Mouse (Mus musculus) limb, embryonic 14.5 days (tissue): Measurements from ENCODE around the gene Kcnb1. TPM values are rescaled to one million over a fixed set of nuclear protein-coding genes. Genes with fewer than 3 reads are reported as not detected.

Source experiments
- ATAC-seq: fragments of 200-750 bp; cut with Nextera tagmentation; 2 replicates; pipeline ENCODE4 v1.8.0; 2017; ENCODE audit warnings: low read depth, moderate number of reproducible peaks, moderate TSS enrichment; ENCODE audit not compliant: low FRiP score
- DNase-seq: peaks from one replicate; pipeline ENCODE4 v3.0.0-alpha.2; 2015; ENCODE audit warnings: low spot score
- H3K27ac ChIP-seq: fragments of 300-500 bp; sonication (generic); replicated peaks from 2 replicates; pipeline ENCODE4 v1.5.1; 2014; ENCODE audit warnings: low read depth, mild to moderate bottlenecking, low read length, moderate library complexity, mixed read lengths
- H3K27me3 ChIP-seq: fragments of 300-500 bp; sonication (generic); 2 replicates; pipeline ENCODE4 v1.6.1; 2014; ENCODE audit warnings: low read length, mixed read lengths; ENCODE audit not compliant: control insufficient read depth, insufficient read depth
- H3K36me3 ChIP-seq: fragments of 300-500 bp; sonication (generic); 2 replicates; pipeline ENCODE4 v1.6.1; 2014; ENCODE audit warnings: mild to moderate bottlenecking, low read length, moderate library complexity, mixed read lengths; ENCODE audit not compliant: control insufficient read depth, insufficient read depth
- H3K4me1 ChIP-seq: fragments of 300-500 bp; sonication (generic); 2 replicates; pipeline ENCODE4 v1.6.1; 2014; ENCODE audit warnings: antibody characterized with exemption, low read length, mixed read lengths; ENCODE audit not compliant: control insufficient read depth, insufficient read depth
- H3K4me2 ChIP-seq: fragments of 300-500 bp; sonication (generic); replicated peaks from 2 replicates; pipeline ENCODE4 v1.6.1; 2014; ENCODE audit warnings: low read depth, mild to moderate bottlenecking, low read length, moderate library complexity; ENCODE audit not compliant: severe bottlenecking
- H3K4me3 ChIP-seq: fragments of 300-500 bp; sonication (generic); replicated peaks from 2 replicates; pipeline ENCODE4 v1.5.1; 2014; ENCODE audit warnings: low read length
- H3K9ac ChIP-seq: fragments of 300-500 bp; sonication (generic); 2 replicates; pipeline ENCODE4 v1.6.1; 2014; ENCODE audit warnings: mild to moderate bottlenecking, low read depth, low read length, moderate library complexity; ENCODE audit not compliant: severe bottlenecking
- H3K9me3 ChIP-seq: fragments of 300-500 bp; sonication (generic); 2 replicates; pipeline ENCODE4 v1.6.1; 2016; ENCODE audit warnings: low read length; ENCODE audit not compliant: control insufficient read depth
- POLR2A ChIP-seq: fragments of 200-500 bp; IDR thresholded peaks from 2 replicates; pipeline ENCODE4 v1.8.0; 2012; ENCODE audit warnings: inconsistent platforms, mild to moderate bottlenecking, moderate library complexity, borderline replicate concordance; ENCODE audit not compliant: insufficient read depth, insufficient read length; ENCODE audit errors: extremely low read depth
- WGBS: fragments of 180-500 bp; shearing (Covaris S2); extraction: QIAGEN DNeasy Blood & Tissue Kit; methylation state at CpG from one replicate; pipeline ENCODE4 v1.1.7; 2014; 5-methylcytosine and 5-hydroxymethylcytosine counted together
- polyA plus RNA-seq, 2 experiments: library from polyadenylated mRNA; depleted of rRNA in 1 of 2; stranded (reverse) in 1 of 2; unstranded in 1 of 2; fragments of >200 nt; fragmentation: Nextera tagmentation in 1 of 2; extraction: Ambion mirVana in 1 of 2; gene quantifications; 2 replicates each; pipeline versions ENCODE4 v1.2.1 to v1.2.3; 2012 to 2014

Kcnb1 gene
- polyA plus RNA-seq, 2 experiments, result 1.3 to 3.3 TPM

- peaks cover 6% of the 10 kb centered on the region; the same call in 1 of the 2 replicates for H3K4me1 ChIP-seq
- ATAC-seq (no peak), DNase-seq (no peak)
- H3K27me3 ChIP-seq, result no peaks in the 10 kb centered on the region
- WGBS, result 85% methylated on average over 4 of the region's 4 CpGs
- no peak overlapping the region for H3K27ac ChIP-seq
- H3K36me3 ChIP-seq, result no peaks in the 10 kb centered on the region
- H3K9me3 ChIP-seq, result no peaks in the 10 kb centered on the region
- TF ChIP-seq POLR2A, result no peak
- no peak overlapping the region for H3K9ac ChIP-seq
- no peak overlapping the region for H3K4me3 ChIP-seq
- no peak overlapping the region for H3K4me2 ChIP-seq
Observed at GRCm38 (mm10) chr2:167076352-167076751, 113.6 kb downstream of the Kcnb1 start.

DNA sequence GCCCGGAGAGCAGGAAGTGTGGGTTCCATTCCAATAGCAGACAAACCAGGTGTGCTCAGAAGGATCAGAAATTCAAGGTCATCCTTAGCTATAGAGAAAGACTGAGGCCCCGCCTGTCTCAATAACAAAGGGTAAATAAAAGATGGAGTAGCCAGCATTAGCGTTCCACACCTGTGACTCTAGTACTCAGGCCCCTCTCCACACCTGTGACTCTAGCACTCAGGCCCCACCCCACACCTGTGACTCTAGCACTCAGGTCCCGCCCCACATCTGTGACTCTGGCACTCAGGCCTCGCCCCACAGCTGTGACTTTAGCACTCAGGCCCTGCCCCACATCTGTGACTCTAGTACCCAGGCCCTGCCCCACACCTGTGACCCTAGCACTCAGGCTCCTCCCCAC lies 115.4 kb downstream of the Kcnb1 start:
- H3K9me3 ChIP-seq, result no peaks in the 10 kb centered on the region
- no peak for ATAC-seq

DNA sequence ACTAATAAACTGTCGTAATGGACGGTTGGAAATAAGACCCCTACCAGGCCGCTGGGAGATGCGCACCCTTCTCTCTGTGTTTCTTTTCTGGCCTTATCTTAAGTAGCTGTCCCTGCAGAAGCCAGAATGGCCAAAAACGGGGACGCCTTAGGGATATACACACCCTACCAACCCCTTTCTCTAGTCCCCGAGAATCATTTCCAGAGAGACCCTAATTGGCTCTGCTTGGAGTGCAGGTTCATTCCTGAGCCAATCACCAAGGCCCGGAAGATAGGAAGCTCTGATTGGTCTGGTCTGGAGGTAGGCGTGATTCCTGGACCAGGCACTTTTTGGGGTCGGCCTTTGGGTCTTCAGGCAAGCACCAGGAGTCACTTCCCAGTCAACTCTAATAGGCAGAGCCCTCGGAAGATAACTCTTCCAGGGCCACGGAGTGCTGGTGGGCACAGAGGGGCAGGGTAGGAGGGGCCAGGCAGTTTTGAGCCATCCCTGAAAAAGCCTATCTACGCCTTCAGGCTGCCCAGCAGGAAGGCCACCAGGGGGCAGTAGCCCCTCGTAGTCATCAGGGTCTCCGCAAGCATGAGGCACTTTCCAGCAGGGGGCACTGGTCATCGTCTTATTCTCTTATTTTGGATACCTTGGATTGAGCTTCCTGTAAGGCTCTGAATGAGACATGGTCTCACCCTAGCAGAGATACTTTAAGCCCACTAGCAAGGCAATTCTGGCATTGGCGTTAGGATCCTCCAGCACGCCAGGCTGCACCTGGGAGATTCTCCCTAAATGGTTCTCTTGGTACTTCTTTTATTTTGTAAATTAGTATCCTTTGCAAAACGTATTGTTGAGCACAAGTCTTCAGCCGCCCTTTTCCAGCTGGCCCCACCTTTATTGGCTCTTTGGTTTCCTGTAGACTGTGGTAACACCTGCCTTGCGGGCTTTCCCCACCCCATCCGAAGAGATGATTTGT lies 118.0 kb downstream of the Kcnb1 start:
- H3K9ac ChIP-seq, result peak overlapping the region; percentile 41
- H3K9me3 ChIP-seq, result no peaks in the 10 kb centered on the region
- DNase-seq (peak; percentile 95), ATAC-seq (peak; percentile 95)
- H3K4me1 ChIP-seq, result 0 out of 2 replicates have a peak, but pooled peaks cover 2% of the 10 kb centered on the region
- 6% methylated on average over 22 of the region's 22 CpGs for WGBS
- peak overlapping the region; percentile 51 for H3K4me2 ChIP-seq
- H3K4me3 ChIP-seq, result peak overlapping the region; percentile 43
- no peaks in the 10 kb centered on the region for H3K36me3 ChIP-seq
- peak; percentile 31; the same call in 1 of the 2 replicates for TF ChIP-seq POLR2A
- H3K27me3 ChIP-seq, result no peaks in the 10 kb centered on the region
- H3K27ac ChIP-seq, result no peak overlapping the region; the same call in 1 of the 2 replicates

More for the DNA sequence above, 115.4 kb downstream of the Kcnb1 start:
- H3K27ac ChIP-seq, result no peak overlapping the region
- no peak for TF ChIP-seq POLR2A
- H3K4me1 ChIP-seq, result peaks cover 6% of the 10 kb centered on the region; the same call in 1 of the 2 replicates
- no peaks in the 10 kb centered on the region for H3K36me3 ChIP-seq
- no peak for DNase-seq
- no peak overlapping the region for H3K4me3 ChIP-seq
- no peak overlapping the region for H3K9ac ChIP-seq
- H3K4me2 ChIP-seq, result no peak overlapping the region
- no peaks in the 10 kb centered on the region for H3K27me3 ChIP-seq
- WGBS, result 90% methylated on average over 5 of the region's 5 CpGs

DNA sequence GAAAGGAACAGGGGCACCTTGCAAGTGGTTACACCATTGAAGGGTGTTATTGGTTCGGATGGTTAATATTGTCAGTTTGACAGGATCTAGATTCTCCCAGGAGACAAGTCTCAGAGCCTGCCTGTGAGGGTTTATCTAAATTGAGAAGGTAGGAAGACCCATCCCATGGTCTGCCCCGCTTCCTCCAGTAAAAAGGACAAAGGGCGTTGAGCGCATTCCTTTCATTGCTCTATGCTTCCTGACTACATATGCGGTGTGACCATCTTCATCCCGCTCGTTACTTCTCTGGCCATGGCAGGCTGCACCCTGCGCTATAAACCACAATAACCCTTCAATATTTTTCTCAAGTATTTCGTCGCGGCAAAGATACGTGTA lies 118.7 kb downstream of the Kcnb1 start:
- H3K27ac ChIP-seq, result no peak overlapping the region; the same call in 1 of the 2 replicates
- H3K4me2 ChIP-seq, result peak overlapping the region; percentile 51
- peak overlapping the region; percentile 41 for H3K9ac ChIP-seq
- 20% methylated on average over 12 of the region's 12 CpGs for WGBS
- 0 out of 2 replicates have a peak, but pooled peaks cover 2% of the 10 kb centered on the region for H3K4me1 ChIP-seq
- H3K4me3 ChIP-seq, result peak overlapping the region; percentile 43
- H3K36me3 ChIP-seq, result no peaks in the 10 kb centered on the region
- DNase-seq (no peak), ATAC-seq (no peak)
- H3K27me3 ChIP-seq, result no peaks in the 10 kb centered on the region
- no peaks in the 10 kb centered on the region for H3K9me3 ChIP-seq
- no peak for TF ChIP-seq POLR2A

GRCm38 (mm10) chr2:167070341-167070740 lies 119.6 kb downstream of the Kcnb1 start:
- DNase-seq (no peak), ATAC-seq (no peak)
- H3K27ac ChIP-seq, result no peak overlapping the region
- no peaks in the 10 kb centered on the region for H3K9me3 ChIP-seq
- no peaks in the 10 kb centered on the region for H3K27me3 ChIP-seq
- 63% methylated on average over 6 of the region's 6 CpGs for WGBS
- H3K4me3 ChIP-seq, result no peak overlapping the region
- peaks cover 9% of the 10 kb centered on the region for H3K36me3 ChIP-seq
- no peak for TF ChIP-seq POLR2A
- no peak overlapping the region for H3K9ac ChIP-seq
- peaks cover 4% of the 10 kb centered on the region; the same call in 1 of the 2 replicates for H3K4me1 ChIP-seq
- no peak overlapping the region for H3K4me2 ChIP-seq
